Mouse (Mus musculus) heart, embryonic 11.5 days (tissue): ENCODE measurements around the gene Zfp280c. TPM values are rescaled to one million over a fixed set of nuclear protein-coding genes. Genes with fewer than 3 reads are reported as not detected.

Experiments used
- ATAC-seq: fragments of 200-750 bp; cut with Nextera tagmentation; replicated peaks from 2 replicates; pipeline ENCODE4 v1.8.0; 2017; ENCODE audit warnings: moderate library complexity; ENCODE audit not compliant: insufficient number of reproducible peaks, low FRiP score, low TSS enrichment
- H3K27ac ChIP-seq: fragments of 300-500 bp; sonication (generic); 2 replicates; pipeline ENCODE4 v1.5.1; 2014; ENCODE audit warnings: mild to moderate bottlenecking, low read depth, low read length
- H3K27me3 ChIP-seq: fragments of 300-500 bp; sonication (generic); 2 replicates; pipeline ENCODE4 v1.6.1; 2014; ENCODE audit warnings: mild to moderate bottlenecking, low read length, mixed read lengths; ENCODE audit not compliant: control insufficient read depth, insufficient read depth
- H3K36me3 ChIP-seq: fragments of 300-500 bp; sonication (generic); 2 replicates; pipeline ENCODE4 v1.6.1; 2014; ENCODE audit warnings: mild to moderate bottlenecking, low read length, moderate library complexity, mixed read lengths; ENCODE audit not compliant: control insufficient read depth, insufficient read depth
- H3K4me1 ChIP-seq: fragments of 300-500 bp; sonication (generic); 2 replicates; pipeline ENCODE4 v1.6.1; 2014; ENCODE audit warnings: low read length; ENCODE audit not compliant: control insufficient read depth, insufficient read depth
- H3K4me2 ChIP-seq: fragments of 300-500 bp; sonication (generic); 2 replicates; pipeline ENCODE4 v1.6.1; 2014; ENCODE audit warnings: mild to moderate bottlenecking, moderate library complexity
- H3K4me3 ChIP-seq: fragments of 300-500 bp; sonication (generic); 2 replicates; pipeline ENCODE4 v1.5.1; 2014; ENCODE audit warnings: low read depth, low read length
- H3K9ac ChIP-seq: fragments of 300-500 bp; sonication (generic); 2 replicates; pipeline ENCODE4 v1.6.1; 2014; ENCODE audit warnings: mild to moderate bottlenecking, low read depth, low read length, moderate library complexity
- H3K9me3 ChIP-seq: fragments of 300-500 bp; sonication (generic); replicated peaks from 2 replicates; pipeline ENCODE4 v1.6.1; 2016; ENCODE audit warnings: low read length; ENCODE audit not compliant: control insufficient read depth
- WGBS: fragments of 180-500 bp; shearing (Covaris S2); extraction: QIAGEN DNeasy Blood & Tissue Kit; methylation state at CpG from one replicate; pipeline ENCODE4 v1.1.7; 2014; ENCODE audit not compliant: insufficient replicate concordance; 5-methylcytosine and 5-hydroxymethylcytosine counted together
- polyA plus RNA-seq: library from polyadenylated mRNA; unstranded; fragments of >200 nt; fragmentation: Nextera tagmentation; extraction: Ambion mirVana; gene quantifications from 2 replicates; pipeline ENCODE4 v1.2.1, GENCODE M21; 2014

The Zfp280c gene
- polyA plus RNA-seq, 1 experiment from 2014 or later = 7.9 TPM

GRCm38 (mm10) chrX:48593721-48594098 is 594 bp downstream of the Zfp280c start:
- peak; percentile 10; the same call in 1 of the 2 replicates for ATAC-seq
- H3K9ac ChIP-seq = peak overlapping the region; percentile 77
- WGBS = 9% methylated on average over 14 of the region's 15 CpGs

GRCm38 (mm10) chrX:48583332-48583731 is 11.0 kb downstream of the Zfp280c start:
- Histone ChIP-seq H3K4me2 (no peak overlapping the region), H3K4me1 (no peaks in the 10 kb centered on the region), H3K27me3 (no peaks in the 10 kb centered on the region), H3K9me3 (no peaks in the 10 kb centered on the region), H3K36me3 (peaks cover 3% of the 10 kb centered on the region; the same call in 1 of the 2 replicates), H3K27ac (no peak overlapping the region), H3K9ac (no peak overlapping the region), H3K4me3 (no peak overlapping the region)
- ATAC-seq = no peak

More at GRCm38 (mm10) chrX:48593721-48594098, 594 bp downstream of the Zfp280c start:
- Histone ChIP-seq H3K27ac (peak overlapping the region; percentile 83), H3K9me3 (no peaks in the 10 kb centered on the region), H3K36me3 (no peaks in the 10 kb centered on the region), H3K27me3 (no peaks in the 10 kb centered on the region), H3K4me3 (peak overlapping the region; percentile 67), H3K4me1 (no peaks in the 10 kb centered on the region), H3K4me2 (peak overlapping the region; percentile 56)

GRCm38 (mm10) chrX:48532175-48532574 is 62.1 kb downstream of the Zfp280c start:
- Histone ChIP-seq H3K4me2 (peak overlapping the region; percentile 25; the same call in 1 of the 2 replicates), H3K4me3 (no peak overlapping the region), H3K36me3 (no peaks in the 10 kb centered on the region), H3K27ac (no peak overlapping the region), H3K27me3 (no peaks in the 10 kb centered on the region), H3K9me3 (no peaks in the 10 kb centered on the region), H3K4me1 (no peaks in the 10 kb centered on the region), H3K9ac (no peak overlapping the region)
- WGBS = 33% methylated on average over 3 of the region's 3 CpGs
- no peak for ATAC-seq

GRCm38 (mm10) chrX:48526435-48526834 is 67.9 kb downstream of the Zfp280c start:
- no peak overlapping the region for H3K9ac ChIP-seq
- no peak for ATAC-seq
- H3K9me3 ChIP-seq = no peaks in the 10 kb centered on the region
- 25% methylated on average over 3 of the region's 3 CpGs for WGBS
- H3K36me3 ChIP-seq = no peaks in the 10 kb centered on the region
- no peak overlapping the region for H3K27ac ChIP-seq
- H3K4me3 ChIP-seq = no peak overlapping the region
- peaks cover 2% of the 10 kb centered on the region; the same call in 1 of the 2 replicates for H3K27me3 ChIP-seq
- no peak overlapping the region for H3K4me2 ChIP-seq
- no peaks in the 10 kb centered on the region for H3K4me1 ChIP-seq

- Histone ChIP-seq H3K27me3 (peaks cover 2% of the 10 kb centered on the region; the same call in 1 of the 2 replicates), H3K4me3 (no peak overlapping the region), H3K36me3 (no peaks in the 10 kb centered on the region), H3K27ac (0 out of 2 replicates have a peak overlapping the region, but pooled peaks have one; percentile 11), H3K9ac (no peak overlapping the region), H3K4me2 (no peak overlapping the region), H3K9me3 (no peaks in the 10 kb centered on the region), H3K4me1 (no peaks in the 10 kb centered on the region)
- no peak for ATAC-seq
- WGBS = 41% methylated on average over 8 of the region's 8 CpGs
These were observed 68.4 kb downstream of the Zfp280c start for GRCm38 (mm10) chrX:48525866-48526265.

GRCm38 (mm10) chrX:48525332-48525731 is 69.0 kb downstream of the Zfp280c start:
- Histone ChIP-seq H3K36me3 (no peaks in the 10 kb centered on the region), H3K4me1 (no peaks in the 10 kb centered on the region), H3K27ac (0 out of 2 replicates have a peak overlapping the region, but pooled peaks have one; percentile 11), H3K4me3 (no peak overlapping the region), H3K9me3 (no peaks in the 10 kb centered on the region), H3K4me2 (no peak overlapping the region), H3K27me3 (peaks cover 2% of the 10 kb centered on the region; the same call in 1 of the 2 replicates), H3K9ac (no peak overlapping the region)
- 50% methylated on average over 1 of the region's 1 CpGs for WGBS
- ATAC-seq = no peak

GRCm38 (mm10) chrX:48523512-48523911 is 70.8 kb downstream of the Zfp280c start:
- H3K9ac ChIP-seq = no peak overlapping the region
- H3K4me1 ChIP-seq = no peaks in the 10 kb centered on the region
- H3K9me3 ChIP-seq = no peaks in the 10 kb centered on the region
- peaks cover 2% of the 10 kb centered on the region; the same call in 1 of the 2 replicates for H3K27me3 ChIP-seq
- ATAC-seq = no peak
- H3K4me3 ChIP-seq = no peak overlapping the region
- H3K27ac ChIP-seq = no peak overlapping the region
- WGBS = 52% methylated on average over 3 of the region's 3 CpGs
- H3K36me3 ChIP-seq = no peaks in the 10 kb centered on the region
- H3K4me2 ChIP-seq = no peak overlapping the region

- H3K9me3 ChIP-seq = no peaks in the 10 kb centered on the region
- no peak overlapping the region for H3K27ac ChIP-seq
- ATAC-seq = no peak
- no peaks in the 10 kb centered on the region for H3K4me1 ChIP-seq
- H3K4me2 ChIP-seq = no peak overlapping the region
- H3K9ac ChIP-seq = no peak overlapping the region
- H3K36me3 ChIP-seq = no peaks in the 10 kb centered on the region
- H3K4me3 ChIP-seq = no peak overlapping the region
- WGBS = 70% methylated on average over 3 of the region's 3 CpGs
- H3K27me3 ChIP-seq = peaks cover 2% of the 10 kb centered on the region; the same call in 1 of the 2 replicates
These were observed 72.7 kb downstream of the Zfp280c start for GRCm38 (mm10) chrX:48521651-48522050.

GRCm38 (mm10) chrX:48519549-48520085 is 74.7 kb downstream of the Zfp280c start:
- Histone ChIP-seq H3K36me3 (no peaks in the 10 kb centered on the region), H3K4me3 (peak overlapping the region; percentile 55), H3K9ac (peak overlapping the region; percentile 68), H3K4me1 (no peaks in the 10 kb centered on the region), H3K27me3 (peaks cover 2% of the 10 kb centered on the region; the same call in 1 of the 2 replicates), H3K27ac (no peak overlapping the region), H3K9me3 (no peaks in the 10 kb centered on the region), H3K4me2 (peak overlapping the region; percentile 76)
- ATAC-seq = no peak
- WGBS = 22% methylated on average over 20 of the region's 20 CpGs
